Mouse (Mus musculus) stomach, embryonic 16.5 days (tissue): Measurements from ENCODE around the gene Fam208b. TPM values are rescaled to one million over a fixed set of nuclear protein-coding genes. Genes with fewer than 3 reads are reported as not detected.
"Not testable (repeated sequence)": the region's sequence is repeated elsewhere in the genome, so short reads cannot be mapped to it uniquely, and the experiment has no call there.

ENCODE experiments used
- ATAC-seq: fragments of 200-750 bp; cut with Nextera tagmentation; 2 replicates; pipeline ENCODE4 v1.8.0; 2017; ENCODE audit warnings: moderate number of reproducible peaks, moderate TSS enrichment; ENCODE audit not compliant: insufficient read depth, low FRiP score
- H3K27ac ChIP-seq: fragments of 300-500 bp; sonication (generic); 2 replicates; pipeline ENCODE4 v1.5.1; 2014; ENCODE audit warnings: low read length
- H3K27me3 ChIP-seq: fragments of 300-500 bp; sonication (generic); 2 replicates; pipeline ENCODE4 v1.6.1; 2014; ENCODE audit warnings: low read length, control low read depth, mixed read lengths; ENCODE audit not compliant: control insufficient read depth, insufficient read depth
- H3K36me3 ChIP-seq: fragments of 300-500 bp; sonication (generic); 2 replicates; pipeline ENCODE4 v1.6.1; 2014; ENCODE audit warnings: low read length; ENCODE audit not compliant: control insufficient read depth, insufficient read depth
- H3K4me1 ChIP-seq: fragments of 300-500 bp; sonication (generic); 2 replicates; pipeline ENCODE4 v1.6.1; 2014; ENCODE audit warnings: low read length, control low read depth, mixed read lengths; ENCODE audit not compliant: control insufficient read depth, insufficient read depth
- H3K4me2 ChIP-seq: fragments of 300-500 bp; sonication (generic); 2 replicates; pipeline ENCODE4 v1.6.1; 2014; ENCODE audit warnings: low read depth, low read length, mixed read lengths
- H3K4me3 ChIP-seq: fragments of 300-500 bp; sonication (generic); replicated peaks from 2 replicates; pipeline ENCODE4 v1.5.1; 2014; ENCODE audit warnings: mild to moderate bottlenecking, low read length
- H3K9ac ChIP-seq: fragments of 300-500 bp; sonication (generic); 2 replicates; pipeline ENCODE4 v1.6.1; 2014; ENCODE audit warnings: low read length
- H3K9me3 ChIP-seq: fragments of 300-500 bp; sonication (generic); replicated peaks from 2 replicates; pipeline ENCODE4 v1.6.1; 2016; ENCODE audit warnings: low read length, control low read depth; ENCODE audit not compliant: control insufficient read depth
- WGBS: fragments of 180-500 bp; shearing (Covaris S2); extraction: QIAGEN DNeasy Blood & Tissue Kit; methylation state at CpG from one replicate; pipeline ENCODE4 v1.1.7; 2014; 5-methylcytosine and 5-hydroxymethylcytosine counted together
- polyA plus RNA-seq: library from polyadenylated mRNA; unstranded; fragments of >200 nt; fragmentation: Nextera tagmentation; extraction: Ambion mirVana; gene quantifications from 2 replicates; pipeline ENCODE4 v1.2.1, GENCODE M21; 2015

Gene Fam208b
- polyA plus RNA-seq, 1 experiment from 2014 or later, result 11.2 TPM

GRCm38 (mm10) chr13:3532451-3532850 is 78.5 kb downstream of the Fam208b start:
- H3K4me1 ChIP-seq, result peaks cover 6% of the 10 kb centered on the region; the same call in 1 of the 2 replicates
- no peaks in the 10 kb centered on the region for H3K36me3 ChIP-seq
- H3K9me3 ChIP-seq, result no peaks in the 10 kb centered on the region
- no peak overlapping the region for H3K4me2 ChIP-seq
- WGBS, result 66% methylated on average over 4 of the region's 4 CpGs
- no peak overlapping the region for H3K4me3 ChIP-seq
- no peak overlapping the region for H3K27ac ChIP-seq
- H3K27me3 ChIP-seq, result no peaks in the 10 kb centered on the region
- no peak overlapping the region for H3K9ac ChIP-seq
- ATAC-seq, result no peak

DNA sequence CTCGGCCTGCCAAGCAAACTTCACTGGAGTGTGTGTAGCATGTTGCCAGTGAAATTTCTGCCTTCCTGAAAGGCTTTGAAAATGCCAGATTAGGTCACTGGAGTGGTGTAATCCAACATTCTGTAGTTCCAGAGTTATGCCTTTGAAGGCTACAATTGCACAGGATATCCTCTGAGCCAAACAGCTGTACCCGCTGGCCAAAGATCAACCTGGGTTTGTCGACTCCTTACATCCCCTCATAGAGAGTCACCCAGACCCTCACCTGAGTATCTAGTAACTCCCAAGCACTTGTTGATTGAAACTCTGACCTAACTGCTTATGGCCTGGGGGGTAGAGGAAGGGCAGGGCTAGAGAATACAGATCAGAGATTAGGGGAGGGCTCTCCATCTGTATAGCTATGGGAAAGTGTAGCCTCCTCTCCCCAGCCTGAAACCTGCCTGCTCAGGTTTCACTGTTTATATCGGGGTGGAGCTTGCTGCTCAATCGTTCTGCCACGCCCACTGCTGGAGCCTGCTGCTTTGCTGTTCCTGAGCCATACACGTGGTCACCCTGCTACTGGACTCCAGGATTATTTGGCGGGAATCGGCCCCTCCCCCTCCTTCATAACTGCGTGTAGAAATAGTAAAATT is 79.1 kb downstream of the Fam208b start:
- Histone ChIP-seq H3K4me3 (no peak overlapping the region), H3K27ac (no peak overlapping the region), H3K27me3 (no peaks in the 10 kb centered on the region), H3K9ac (no peak overlapping the region), H3K4me1 (peaks cover under 1% of the 10 kb centered on the region; the same call in 1 of the 2 replicates), H3K9me3 (no peaks in the 10 kb centered on the region), H3K36me3 (no peaks in the 10 kb centered on the region), H3K4me2 (no peak overlapping the region)
- 53% methylated on average over 10 of the region's 10 CpGs for WGBS
- no peak; the same call in 1 of the 2 replicates for ATAC-seq

- WGBS, result 74% methylated on average over 2 of the region's 2 CpGs
- H3K4me2 ChIP-seq, H3K9me3 ChIP-seq, H3K36me3 ChIP-seq, H3K27ac ChIP-seq, H3K4me3 ChIP-seq, H3K9ac ChIP-seq, H3K27me3 ChIP-seq, H3K4me1 ChIP-seq, ATAC-seq: not testable (repeated sequence)
Measured at GRCm38 (mm10) chr13:3531176-3531575, 79.7 kb downstream of the Fam208b start.

DNA sequence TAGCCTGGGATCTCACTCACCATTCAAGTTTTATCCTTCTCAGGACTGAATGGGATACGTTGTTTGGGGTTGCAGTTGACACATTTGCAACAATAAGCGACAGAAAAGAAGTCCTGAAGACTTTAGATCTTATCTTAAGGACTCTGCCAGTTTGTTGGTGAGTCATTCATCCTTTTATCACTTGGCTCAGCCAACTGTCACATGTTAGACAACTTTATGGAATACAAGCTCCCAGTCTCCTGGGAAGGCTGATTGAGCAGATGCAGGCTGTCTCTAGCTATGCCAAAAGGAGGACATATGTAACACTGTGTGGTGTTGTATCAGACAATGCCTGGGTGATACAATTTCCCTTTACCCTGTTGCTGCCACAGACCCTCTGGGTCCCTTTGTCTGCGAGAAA is 80.5 kb downstream of the Fam208b start:
- 55% methylated on average over 3 of the region's 3 CpGs for WGBS
- no peak for ATAC-seq

GRCm38 (mm10) chr13:3526328-3526727 is 84.6 kb downstream of the Fam208b start:
- Histone ChIP-seq H3K4me3 (no peak overlapping the region), H3K4me1 (no peaks in the 10 kb centered on the region), H3K36me3 (no peaks in the 10 kb centered on the region), H3K27me3 (no peaks in the 10 kb centered on the region), H3K27ac (no peak overlapping the region), H3K4me2 (no peak overlapping the region), H3K9me3 (no peaks in the 10 kb centered on the region), H3K9ac (no peak overlapping the region)
- ATAC-seq, result no peak
- WGBS, result 77% methylated on average over 8 of the region's 8 CpGs

More for the DNA sequence above, 80.5 kb downstream of the Fam208b start:
- H3K9ac ChIP-seq, result no peak overlapping the region
- H3K27ac ChIP-seq, result no peak overlapping the region
- no peaks in the 10 kb centered on the region for H3K9me3 ChIP-seq
- H3K4me3 ChIP-seq, result no peak overlapping the region
- no peak overlapping the region for H3K4me2 ChIP-seq
- H3K36me3 ChIP-seq, result no peaks in the 10 kb centered on the region
- H3K27me3 ChIP-seq, result no peaks in the 10 kb centered on the region
- no peaks in the 10 kb centered on the region for H3K4me1 ChIP-seq

DNA sequence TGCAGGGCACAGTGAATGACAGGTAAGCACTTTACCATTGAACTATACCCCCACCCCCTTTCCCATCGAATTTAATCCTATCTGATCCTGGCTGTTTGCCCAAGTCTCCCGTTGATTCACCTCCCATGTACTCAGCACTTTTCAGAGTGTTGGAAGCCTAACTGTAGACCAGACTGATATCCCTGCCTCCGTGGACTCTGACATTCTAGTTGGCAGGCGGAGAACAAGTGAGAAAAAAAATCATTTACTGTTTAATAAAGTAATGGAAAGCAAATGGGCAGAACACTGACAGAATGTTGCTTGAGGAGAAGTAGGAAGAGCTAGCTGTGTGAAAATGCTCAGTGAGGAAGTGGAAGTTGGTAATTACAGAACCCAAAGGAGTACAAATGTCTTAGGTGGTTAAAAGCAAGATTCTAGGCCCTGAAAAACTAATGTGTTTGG is 85.3 kb downstream of the Fam208b start:
- Histone ChIP-seq H3K27me3 (no peaks in the 10 kb centered on the region), H3K27ac (0 out of 2 replicates have a peak overlapping the region, but pooled peaks have one; percentile 14), H3K4me1 (no peaks in the 10 kb centered on the region), H3K9me3 (no peaks in the 10 kb centered on the region), H3K9ac (no peak overlapping the region), H3K4me3 (no peak overlapping the region), H3K4me2 (no peak overlapping the region), H3K36me3 (no peaks in the 10 kb centered on the region)
- ATAC-seq, result peak; percentile 56; the same call in 1 of the 2 replicates
- WGBS, result 40% methylated on average over 4 of the region's 4 CpGs

DNA sequence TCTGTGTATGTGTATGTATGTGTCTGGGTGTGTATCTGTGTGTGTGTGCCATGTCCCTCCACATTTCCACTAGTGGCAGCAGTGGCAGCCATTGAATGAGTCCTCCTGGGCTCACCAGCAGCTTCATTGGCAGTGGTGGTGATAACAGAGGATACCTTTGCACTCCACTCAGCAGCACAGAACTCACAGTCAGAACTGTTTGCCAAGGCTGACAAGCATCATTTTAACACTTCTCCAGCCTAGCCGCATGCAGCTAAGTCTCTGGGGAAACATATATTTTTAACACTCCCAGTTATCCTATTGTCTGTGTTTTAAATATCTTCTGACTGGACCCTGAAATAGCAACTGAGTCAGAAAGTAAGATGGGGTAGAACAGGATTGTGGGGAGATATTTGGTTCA is 87.0 kb downstream of the Fam208b start:
- H3K27ac ChIP-seq, result no peak overlapping the region
- no peak overlapping the region for H3K9ac ChIP-seq
- H3K9me3 ChIP-seq, result no peaks in the 10 kb centered on the region
- no peaks in the 10 kb centered on the region for H3K27me3 ChIP-seq
- no peak overlapping the region for H3K4me2 ChIP-seq
- no peaks in the 10 kb centered on the region for H3K4me1 ChIP-seq
- WGBS, result 81% methylated on average over 1 of the region's 1 CpGs
- no peak for ATAC-seq
- no peak overlapping the region for H3K4me3 ChIP-seq
- H3K36me3 ChIP-seq, result no peaks in the 10 kb centered on the region

GRCm38 (mm10) chr13:3523459-3523858 is 87.4 kb downstream of the Fam208b start:
- Histone ChIP-seq H3K9me3 (no peaks in the 10 kb centered on the region), H3K9ac (no peak overlapping the region), H3K4me3 (no peak overlapping the region), H3K4me1 (no peaks in the 10 kb centered on the region), H3K27me3 (no peaks in the 10 kb centered on the region), H3K27ac (no peak overlapping the region), H3K4me2 (no peak overlapping the region), H3K36me3 (no peaks in the 10 kb centered on the region)
- no peak for ATAC-seq
- 48% methylated on average over 6 of the region's 6 CpGs for WGBS

DNA sequence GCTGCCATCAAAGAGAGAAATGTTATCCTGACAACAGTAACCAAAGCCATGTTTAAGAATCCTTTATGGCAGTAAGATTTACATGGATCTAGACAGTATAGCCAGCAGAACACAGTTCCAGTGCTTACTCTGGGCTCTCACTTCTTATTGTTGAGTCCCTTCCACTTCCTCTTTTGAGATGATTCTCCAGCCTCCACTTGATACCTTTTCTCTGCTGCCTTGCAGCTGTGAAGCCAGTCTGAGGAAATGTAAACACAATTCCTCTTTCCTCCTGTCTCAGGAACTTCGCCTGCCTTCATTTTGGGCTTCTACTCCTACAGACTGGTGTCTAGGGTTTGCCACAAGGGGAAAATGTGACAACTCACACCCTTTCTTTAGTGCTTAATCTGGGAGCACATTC is 90.9 kb downstream of the Fam208b start:
- not testable (repeated sequence) for H3K9ac ChIP-seq, H3K36me3 ChIP-seq, H3K4me2 ChIP-seq, H3K27ac ChIP-seq, H3K4me3 ChIP-seq, ATAC-seq, H3K9me3 ChIP-seq, H3K27me3 ChIP-seq, H3K4me1 ChIP-seq
- 24% methylated on average over 1 of the region's 1 CpGs for WGBS
